Mouse (Mus musculus) CD8-positive naive resting alpha-beta T cell, adult 2 months (primary cell): ENCODE data around the gene Zbtb8a.
"Not testable (repeated sequence)": the region's sequence is repeated elsewhere in the genome, so short reads cannot be mapped to it uniquely, and the experiment has no call there.

Experiments used
- DNase-seq, 2 experiments: peaks; one replicate each; pipeline ENCODE4 v3.0.0; 2022; ENCODE audit warnings: low read depth in 2 of 2, low spot score in 2 of 2

The Zbtb8a gene

GRCm38 (mm10) chr4:129379805-129380204 is 1.9 kb upstream of the Zbtb8a start:
- no peak for DNase-seq

GRCm38 (mm10) chr4:129376961-129377545 is 863 bp downstream of the Zbtb8a start:
- DNase-seq, result peak; percentile 13 to 34

GRCm38 (mm10) chr4:129375821-129376220 is 2.1 kb downstream of the Zbtb8a start:
- DNase-seq, result no peak

GRCm38 (mm10) chr4:129375000-129375399 is 2.9 kb downstream of the Zbtb8a start:
- DNase-seq, result no peak

GRCm38 (mm10) chr4:129374219-129374755 is 3.6 kb downstream of the Zbtb8a start:
- DNase-seq, result no peak

- DNase-seq, result no peak
Measured at GRCm38 (mm10) chr4:129373202-129373976, 4.5 kb downstream of the Zbtb8a start.

GRCm38 (mm10) chr4:129371391-129371790 is 6.5 kb downstream of the Zbtb8a start:
- DNase-seq, result no peak

- DNase-seq, result peak in 1 of 2 experiments; percentile 33
Measured at GRCm38 (mm10) chr4:129365224-129365623, 12.7 kb downstream of the Zbtb8a start.

- no peak for DNase-seq
Measured at GRCm38 (mm10) chr4:129364379-129364778, 13.5 kb downstream of the Zbtb8a start.

GRCm38 (mm10) chr4:129363463-129363862 is 14.5 kb downstream of the Zbtb8a start:
- no peak for DNase-seq

- DNase-seq, result no peak
Measured at GRCm38 (mm10) chr4:129362771-129363170, 15.1 kb downstream of the Zbtb8a start.

- not testable (repeated sequence) for DNase-seq
Measured at GRCm38 (mm10) chr4:129362238-129362637, 15.7 kb downstream of the Zbtb8a start.

GRCm38 (mm10) chr4:129357613-129358163 is 20.2 kb downstream of the Zbtb8a start:
- no peak for DNase-seq

GRCm38 (mm10) chr4:129354236-129354635 is 23.7 kb downstream of the Zbtb8a start:
- no peak for DNase-seq

- DNase-seq, result no peak
Measured at GRCm38 (mm10) chr4:129353176-129353575, 24.7 kb downstream of the Zbtb8a start.

- no peak for DNase-seq
Measured at GRCm38 (mm10) chr4:129351111-129351510, 26.8 kb downstream of the Zbtb8a start.

- DNase-seq, result peak; percentile 66 to 74
Measured at GRCm38 (mm10) chr4:129350644-129351043, 27.3 kb downstream of the Zbtb8a start.

- no peak for DNase-seq
Measured at GRCm38 (mm10) chr4:129346481-129347154, 31.3 kb downstream of the Zbtb8a start.

- no peak for DNase-seq
Measured at GRCm38 (mm10) chr4:129342705-129343104, 35.2 kb downstream of the Zbtb8a start.

- DNase-seq, result no peak
Measured at GRCm38 (mm10) chr4:129341888-129342287, 36.0 kb downstream of the Zbtb8a start.

GRCm38 (mm10) chr4:129339743-129340142 is 38.2 kb downstream of the Zbtb8a start:
- no peak for DNase-seq
